In the genomic region with DNA sequence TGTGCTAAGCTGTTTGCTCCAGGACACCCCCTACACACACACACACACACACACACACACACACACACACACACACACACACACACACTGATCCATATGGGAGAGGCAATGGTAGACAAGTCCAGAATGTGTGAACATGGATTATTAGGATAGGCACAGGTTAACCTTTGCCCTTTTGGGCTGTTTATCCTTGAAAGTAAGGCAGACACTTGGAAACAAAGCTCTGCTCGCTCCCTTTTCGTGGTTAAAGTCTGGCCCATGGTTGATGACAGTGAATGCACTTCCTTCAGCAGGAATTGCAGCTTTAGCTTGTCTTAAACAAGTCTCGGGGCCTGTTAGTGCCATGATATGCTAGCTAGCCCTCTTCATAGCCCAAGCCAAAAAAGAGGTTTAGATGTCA, we compare ENCODE assay signal across 19 mouse cellular contexts.
"Had no signal": no experiment of that assay in that cellular context is flagged by ENCODE, and none has a peak within 500 bp of the region (broad histone marks: within the 10 kb centered on the region; RNA-seq: fewer than 3 reads in every experiment).

No protein-coding gene starts in this region.

- H3K4me1 ChIP-seq: intestine, embryonic 15.5 days; limb, embryonic 15.5 days; liver, embryonic 13.5 days; stomach, embryonic 15.5 days had no signal

- H3K27me3 ChIP-seq: intestine, embryonic 15.5 days; limb, embryonic 12.5 days; limb, embryonic 15.5 days; liver, embryonic 13.5 days; midbrain, embryonic 15.5 days; neural tube, embryonic 12.5 days; neural tube, embryonic 15.5 days; stomach, embryonic 15.5 days had no signal

- H3K9ac ChIP-seq: intestine, embryonic 15.5 days; limb, embryonic 12.5 days; limb, embryonic 15.5 days; liver, embryonic 13.5 days; midbrain, embryonic 12.5 days; midbrain, embryonic 15.5 days; neural tube, embryonic 12.5 days; neural tube, embryonic 15.5 days; stomach, embryonic 15.5 days had no signal

- DNase-seq: layer of hippocampus, postnatal 36 days; liver, embryonic 13.5 days; lung, adult 2 months; lung, postnatal 14 days; lung, postnatal 4 days; right cerebral cortex, adult 18-20 months; right cerebral cortex, postnatal 25 days; spleen, adult 18-20 months; thymus, postnatal 25 days had no signal

- H3K27ac ChIP-seq: intestine, embryonic 15.5 days; kidney, postnatal 0 days; left cerebral cortex, adult 2 months; limb, embryonic 12.5 days; limb, embryonic 15.5 days; liver, embryonic 13.5 days; midbrain, embryonic 12.5 days; midbrain, embryonic 15.5 days; neural tube, embryonic 12.5 days; neural tube, embryonic 15.5 days; stomach, embryonic 15.5 days had no signal

- H3K4me3 ChIP-seq: intestine, embryonic 15.5 days; left cerebral cortex, adult 2 months; limb, embryonic 12.5 days; limb, embryonic 15.5 days; liver, embryonic 13.5 days; midbrain, embryonic 12.5 days; midbrain, embryonic 15.5 days; neural tube, embryonic 12.5 days; neural tube, embryonic 15.5 days; stomach, embryonic 15.5 days had no signal

- H3K36me3 ChIP-seq: intestine, embryonic 15.5 days; limb, embryonic 12.5 days; liver, embryonic 13.5 days; midbrain, embryonic 12.5 days; midbrain, embryonic 15.5 days; neural tube, embryonic 15.5 days; stomach, embryonic 15.5 days had no signal

- H3K9me3 ChIP-seq: intestine, embryonic 15.5 days; limb, embryonic 12.5 days; limb, embryonic 15.5 days; liver, embryonic 13.5 days; midbrain, embryonic 12.5 days; midbrain, embryonic 15.5 days; neural tube, embryonic 12.5 days; neural tube, embryonic 15.5 days; stomach, embryonic 15.5 days had no signal

- H3K4me2 ChIP-seq: intestine, embryonic 15.5 days; limb, embryonic 12.5 days; limb, embryonic 15.5 days; liver, embryonic 13.5 days; midbrain, embryonic 12.5 days; midbrain, embryonic 15.5 days; neural tube, embryonic 12.5 days; neural tube, embryonic 15.5 days; stomach, embryonic 15.5 days had no signal

- ATAC-seq: intestine, embryonic 15.5 days; midbrain, embryonic 15.5 days had no signal
